ENCODE assay signal across 8 mouse cellular contexts in the genomic region with DNA sequence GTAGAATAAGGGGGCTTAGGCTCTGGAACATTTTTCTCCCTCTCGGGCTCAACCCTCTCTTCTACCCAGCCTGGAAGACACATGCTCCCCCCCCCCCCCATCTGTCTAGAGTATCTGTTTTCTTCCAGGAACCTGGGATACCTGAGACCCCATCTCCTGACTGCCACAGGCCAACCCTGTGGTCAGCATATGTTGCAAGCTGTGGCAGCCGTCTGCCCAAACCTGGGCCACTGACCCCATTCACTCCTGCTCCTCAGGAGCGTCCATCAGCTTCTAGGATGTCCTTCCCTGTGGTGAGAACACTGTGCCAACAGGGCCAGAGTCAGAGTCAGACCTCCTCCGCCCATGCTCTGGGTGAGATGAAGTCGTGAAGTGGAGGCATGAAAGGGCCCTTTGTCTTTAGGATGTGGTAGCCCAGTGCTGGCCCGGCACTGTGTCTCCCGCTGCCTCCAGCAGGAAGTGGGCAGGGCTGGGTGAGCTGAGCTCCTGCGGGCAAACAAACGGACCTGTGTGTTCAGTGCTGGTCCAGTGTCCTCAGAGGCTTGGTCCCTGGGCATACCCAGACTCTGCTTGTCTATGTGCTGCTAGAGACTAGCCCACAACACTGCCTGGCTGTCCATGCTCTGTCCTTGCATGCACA.
DNase-seq lines count a peak whose midpoint lies in the region; ATAC-seq lines count a peak whose summit lies in the region.

No protein-coding gene starts in this region.

- peak; percentile 42; the same call in 1 of the 2 replicates for ATAC-seq in kidney, embryonic 16.5 days (ENCODE audit: low FRiP score, low TSS enrichment)
- no peak for ATAC-seq in hindbrain, embryonic 11.5 days (ENCODE audit: low FRiP score)
- ATAC-seq in midbrain, embryonic 14.5 days (ENCODE audit: low FRiP score, low TSS enrichment) = peak; percentile 27; the same call in 1 of the 2 replicates
- no peak for ATAC-seq in activated CD4-positive, CD25-positive, alpha-beta regulatory T cell, adult 4 months

- no peak overlapping the region for H3K9ac ChIP-seq in kidney, embryonic 16.5 days (replicated peaks; ENCODE audit: low read length)
- H3K9ac ChIP-seq in hindbrain, embryonic 11.5 days (ENCODE audit: low read depth, low read length) = no peak overlapping the region
- no peak overlapping the region for H3K9ac ChIP-seq in midbrain, embryonic 14.5 days (replicated peaks; ENCODE audit: low read length)

- no peaks in the 10 kb centered on the region for H3K27me3 ChIP-seq in kidney, embryonic 16.5 days (ENCODE audit: insufficient read depth, low read length)
- no peaks in the 10 kb centered on the region for H3K27me3 ChIP-seq in hindbrain, embryonic 11.5 days (ENCODE audit: control insufficient read depth, insufficient read depth, low read length)
- H3K27me3 ChIP-seq in midbrain, embryonic 14.5 days (ENCODE audit: control insufficient read depth, insufficient read depth, low read length) = no peaks in the 10 kb centered on the region

- H3K4me2 ChIP-seq in kidney, embryonic 16.5 days (replicated peaks; ENCODE audit: low read depth, low read length) = no peak overlapping the region
- H3K4me2 ChIP-seq in hindbrain, embryonic 11.5 days (replicated peaks; ENCODE audit: low read depth, low read length) = no peak overlapping the region
- no peak overlapping the region for H3K4me2 ChIP-seq in midbrain, embryonic 14.5 days (ENCODE audit: low read length)

- WGBS in kidney, embryonic 16.5 days = 49% methylated on average over 9 of the region's 9 CpGs
- 42% methylated on average over 9 of the region's 9 CpGs for WGBS in hindbrain, embryonic 11.5 days
- 52% methylated on average over 9 of the region's 9 CpGs for WGBS in midbrain, embryonic 14.5 days

- no peaks in the 10 kb centered on the region for H3K9me3 ChIP-seq in kidney, embryonic 16.5 days (ENCODE audit: low read length)
- no peaks in the 10 kb centered on the region for H3K9me3 ChIP-seq in hindbrain, embryonic 11.5 days (ENCODE audit: control insufficient read depth, low read length)
- H3K9me3 ChIP-seq in midbrain, embryonic 14.5 days (ENCODE audit: control insufficient read depth, low read length) = no peaks in the 10 kb centered on the region

- DNase-seq in kidney, postnatal 4 days = no peak
- peak; percentile 44 to 63 for DNase-seq in cerebellum, postnatal 10 days
- peak; percentile 18 for DNase-seq in hindbrain, embryonic 11.5 days (ENCODE audit: low spot score)
- peak; percentile 16 for DNase-seq in midbrain, embryonic 14.5 days
- DNase-seq in adrenal gland, adult 18-20 months (ENCODE audit: low spot score in 2 of 2) = no peak
- DNase-seq in urinary bladder, postnatal 36 days (ENCODE audit: low spot score in 2 of 2) = no peak

- H3K27ac ChIP-seq in kidney, embryonic 16.5 days (ENCODE audit: low read length) = no peak overlapping the region
- H3K27ac ChIP-seq in hindbrain, embryonic 11.5 days (ENCODE audit: low read depth, low read length) = 0 out of 2 replicates have a peak overlapping the region, but pooled peaks have one; percentile 6
- no peak overlapping the region for H3K27ac ChIP-seq in midbrain, embryonic 14.5 days (replicated peaks; ENCODE audit: low read depth, low read length)

- no peaks in the 10 kb centered on the region for H3K36me3 ChIP-seq in kidney, embryonic 16.5 days (ENCODE audit: insufficient read depth, low read length)
- H3K36me3 ChIP-seq in hindbrain, embryonic 11.5 days (ENCODE audit: control insufficient read depth, insufficient read depth, low read length) = no peaks in the 10 kb centered on the region
- H3K36me3 ChIP-seq in midbrain, embryonic 14.5 days (ENCODE audit: control insufficient read depth, insufficient read depth, low read length) = no peaks in the 10 kb centered on the region

- H3K4me1 ChIP-seq in kidney, embryonic 16.5 days (ENCODE audit: insufficient read depth, low read length) = no peaks in the 10 kb centered on the region
- no peaks in the 10 kb centered on the region for H3K4me1 ChIP-seq in hindbrain, embryonic 11.5 days (replicated peaks; ENCODE audit: control insufficient read depth, insufficient read depth, low read length)
- peaks cover 10% of the 10 kb centered on the region; the same call in 1 of the 2 replicates for H3K4me1 ChIP-seq in midbrain, embryonic 14.5 days (ENCODE audit: control insufficient read depth, insufficient read depth, low read length)

- H3K4me3 ChIP-seq in kidney, embryonic 16.5 days (ENCODE audit: low read length) = no peak overlapping the region
- H3K4me3 ChIP-seq in hindbrain, embryonic 11.5 days (ENCODE audit: low read depth, low read length) = no peak overlapping the region
- no peak overlapping the region for H3K4me3 ChIP-seq in midbrain, embryonic 14.5 days (replicated peaks; ENCODE audit: low read depth, low read length)

Comparison
In these comparisons a context has a peak if more than half of its experiments do, and no peak if none do; other contexts are left out.
1. ATAC-seq: peak in kidney, embryonic 16.5 days (single experiment) and midbrain, embryonic 14.5 days (single experiment); none in hindbrain, embryonic 11.5 days (single experiment) and activated CD4-positive, CD25-positive, alpha-beta regulatory T cell, adult 4 months (single experiment).
2. DNase-seq: peak in cerebellum, postnatal 10 days (2 of 2), hindbrain, embryonic 11.5 days (single experiment) and midbrain, embryonic 14.5 days (single experiment); none in kidney, postnatal 4 days (0 of 2), adrenal gland, adult 18-20 months (0 of 2) and urinary bladder, postnatal 36 days (0 of 2).